Comparison of ENCODE assay signal across 12 mouse cellular contexts in genomic region chr8:106262343-106262742, GRCm38 (mm10). TPM values are rescaled to one million over a fixed set of nuclear protein-coding genes. Genes with fewer than 3 reads are reported as not detected.
DNase-seq lines count a peak whose midpoint lies in the region; ATAC-seq and TF ChIP-seq lines count a peak whose summit lies in the region.
"Had no signal": no experiment of that assay in that cellular context is flagged by ENCODE, and none has a peak within 500 bp of the region (broad histone marks: within the 10 kb centered on the region; RNA-seq: fewer than 3 reads in every experiment).

No protein-coding gene starts in this region.

- 78% methylated on average over 5 of the region's 5 CpGs for WGBS in hindbrain, embryonic 10.5 days
- 62% methylated on average over 5 of the region's 5 CpGs for WGBS in hindbrain, embryonic 14.5 days
- WGBS in neural tube, embryonic 13.5 days = 65% methylated on average over 5 of the region's 5 CpGs
- 19% methylated on average over 5 of the region's 5 CpGs for WGBS in heart, postnatal 0 days

- H3K4me1 ChIP-seq in hindbrain, embryonic 10.5 days (replicated peaks) = peaks cover 29% of the 10 kb centered on the region
- no peaks in the 10 kb centered on the region; the same call in 1 of the 2 replicates for H3K4me1 ChIP-seq in hindbrain, embryonic 14.5 days (replicated peaks; ENCODE audit: control insufficient read depth, insufficient read depth, low read length)
- H3K4me1 ChIP-seq in neural tube, embryonic 13.5 days (replicated peaks) = peaks cover 37% of the 10 kb centered on the region
- peaks cover 7% of the 10 kb centered on the region for H3K4me1 ChIP-seq in heart, postnatal 0 days (ENCODE audit: control insufficient read depth, insufficient read depth)

- 0 out of 2 replicates have a peak overlapping the region, but pooled peaks have one; percentile 36 for H3K27ac ChIP-seq in hindbrain, embryonic 10.5 days
- H3K27ac ChIP-seq in hindbrain, embryonic 14.5 days = no peak overlapping the region
- H3K27ac ChIP-seq in neural tube, embryonic 13.5 days (replicated peaks) = peak overlapping the region; percentile 23; the same call in 1 of the 2 replicates
- no peak overlapping the region for H3K27ac ChIP-seq in heart, postnatal 0 days (ENCODE audit: low read depth)
- H3K27ac ChIP-seq: heart, adult 2 months; liver, embryonic 13.5 days; midbrain, embryonic 15.5 days had no signal

- TF ChIP-seq CTCF in heart, postnatal 0 days (IDR thresholded peaks at IDR 0.05; ENCODE audit: low read depth) = no peak

- ATAC-seq in hindbrain, embryonic 14.5 days (ENCODE audit: low FRiP score) = no peak
- no peak for ATAC-seq in neural tube, embryonic 13.5 days (ENCODE audit: low read depth)
- ATAC-seq in heart, postnatal 0 days (ENCODE audit: insufficient read depth, low read depth) = peak; percentile 20; the same call in 1 of the 2 replicates
- ATAC-seq: midbrain, embryonic 15.5 days had no signal

- DNase-seq in hindbrain, embryonic 10.5 days (ENCODE audit: low spot score) = no peak
- DNase-seq in hindbrain, embryonic 14.5 days (ENCODE audit: low spot score) = no peak
- DNase-seq in neural tube, embryonic 10.5 days (ENCODE audit: extremely low spot score, low spot score) = no peak
- DNase-seq in heart, postnatal 0 days (ENCODE audit: low spot score) = peak; percentile 7
- peak; percentile 66 for DNase-seq in testis, postnatal 10 days (ENCODE audit: low spot score)
- no peak for DNase-seq in adrenal gland, postnatal 4 days (ENCODE audit: low spot score in 2 of 2)
- DNase-seq in spleen, adult 12 weeks (ENCODE audit: low spot score) = no peak
- DNase-seq: B cell, adult 2 months; liver, embryonic 13.5 days had no signal

- H3K27me3 ChIP-seq in hindbrain, embryonic 10.5 days (ENCODE audit: insufficient read depth, poor library complexity, severe bottlenecking) = no peaks in the 10 kb centered on the region
- H3K27me3 ChIP-seq in hindbrain, embryonic 14.5 days (ENCODE audit: control insufficient read depth, insufficient read depth, low read length) = no peaks in the 10 kb centered on the region
- no peaks in the 10 kb centered on the region for H3K27me3 ChIP-seq in neural tube, embryonic 13.5 days
- no peaks in the 10 kb centered on the region for H3K27me3 ChIP-seq in heart, postnatal 0 days (ENCODE audit: control insufficient read depth, insufficient read depth, low read length)
- H3K27me3 ChIP-seq: liver, embryonic 13.5 days; midbrain, embryonic 15.5 days had no signal

- no peak for TF ChIP-seq EP300 in heart, postnatal 0 days (IDR thresholded peaks at IDR 0.05; ENCODE audit: low read depth)

- H3K4me3 ChIP-seq in hindbrain, embryonic 10.5 days = no peak overlapping the region
- no peak overlapping the region for H3K4me3 ChIP-seq in hindbrain, embryonic 14.5 days (replicated peaks; ENCODE audit: low read length)
- no peak overlapping the region for H3K4me3 ChIP-seq in neural tube, embryonic 13.5 days
- H3K4me3 ChIP-seq in heart, postnatal 0 days (ENCODE audit: low read depth, low read length) = no peak overlapping the region
- H3K4me3 ChIP-seq: heart, adult 2 months; liver, embryonic 13.5 days; midbrain, embryonic 15.5 days had no signal

- no peaks in the 10 kb centered on the region for H3K9me3 ChIP-seq in hindbrain, embryonic 10.5 days
- H3K9me3 ChIP-seq in hindbrain, embryonic 14.5 days (ENCODE audit: control insufficient read depth, low read length) = no peaks in the 10 kb centered on the region
- H3K9me3 ChIP-seq in neural tube, embryonic 13.5 days = no peaks in the 10 kb centered on the region
- no peaks in the 10 kb centered on the region for H3K9me3 ChIP-seq in heart, postnatal 0 days (replicated peaks; ENCODE audit: control insufficient read depth, low read length)
- H3K9me3 ChIP-seq: liver, embryonic 13.5 days; midbrain, embryonic 15.5 days had no signal

- H3K4me2 ChIP-seq in hindbrain, embryonic 14.5 days (replicated peaks) = no peak overlapping the region
- H3K4me2 ChIP-seq in neural tube, embryonic 13.5 days = no peak overlapping the region
- no peak overlapping the region for H3K4me2 ChIP-seq in heart, postnatal 0 days (ENCODE audit: low read depth, low read length)
- H3K4me2 ChIP-seq: liver, embryonic 13.5 days; midbrain, embryonic 15.5 days had no signal

- H3K9ac ChIP-seq in hindbrain, embryonic 14.5 days = no peak overlapping the region
- H3K9ac ChIP-seq in neural tube, embryonic 13.5 days = 0 out of 2 replicates have a peak overlapping the region, but pooled peaks have one; percentile 19
- no peak overlapping the region for H3K9ac ChIP-seq in heart, postnatal 0 days (replicated peaks; ENCODE audit: low read depth, low read length)
- H3K9ac ChIP-seq: liver, embryonic 13.5 days; midbrain, embryonic 15.5 days had no signal

- H3K36me3 ChIP-seq in hindbrain, embryonic 10.5 days = peaks cover 72% of the 10 kb centered on the region
- H3K36me3 ChIP-seq in hindbrain, embryonic 14.5 days (replicated peaks; ENCODE audit: control insufficient read depth, insufficient read depth) = peaks cover 60% of the 10 kb centered on the region
- H3K36me3 ChIP-seq in neural tube, embryonic 13.5 days = peaks cover 63% of the 10 kb centered on the region
- 0 out of 2 replicates have a peak, but pooled peaks cover 4% of the 10 kb centered on the region for H3K36me3 ChIP-seq in heart, postnatal 0 days (replicated peaks; ENCODE audit: control insufficient read depth, insufficient read depth, low read length)

RNA-seq across cellular contexts. Expression of gene Prmt7, which starts 51.6 kb away (rescaled TPM):
- 71.1 and 73.6 TPM in 2 replicates for polyA plus RNA-seq in hindbrain, embryonic 10.5 days (2016; fragmentation: Nextera tagmentation; extraction: Ambion mirVana)
- polyA plus RNA-seq in hindbrain, embryonic 14.5 days (2014; fragmentation: Nextera tagmentation; extraction: Ambion mirVana) = 57.4 and 61.9 TPM in 2 replicates
- 54.2 and 58.5 TPM in 2 replicates for polyA plus RNA-seq in neural tube, embryonic 13.5 days (2015; fragmentation: Nextera tagmentation; extraction: Ambion mirVana)
- 40.2 and 49.1 TPM in 2 replicates for total RNA-seq in heart, postnatal 0 days (2014; rRNA removed; ENCODE audit: low replicate concordance)
- 21.8 and 23.8 TPM in 2 replicates for polyA plus RNA-seq in heart, postnatal 0 days (2015; fragmentation: Nextera tagmentation; extraction: Ambion mirVana)
- total RNA-seq in adrenal gland, postnatal 4 days (2021) = 10 to 100 TPM; 28.2 to 29.8 TPM

RNA-seq across cellular contexts. Expression of gene Slc7a6os, which starts 51.6 kb away (rescaled TPM):
- polyA plus RNA-seq in hindbrain, embryonic 10.5 days (2016; fragmentation: Nextera tagmentation; extraction: Ambion mirVana) = 33.0 and 36.9 TPM in 2 replicates
- 29.2 and 30.2 TPM in 2 replicates for polyA plus RNA-seq in hindbrain, embryonic 14.5 days (2014; fragmentation: Nextera tagmentation; extraction: Ambion mirVana)
- 37.7 and 41.7 TPM in 2 replicates for polyA plus RNA-seq in neural tube, embryonic 13.5 days (2015; fragmentation: Nextera tagmentation; extraction: Ambion mirVana)
- total RNA-seq in heart, postnatal 0 days (2014; rRNA removed; ENCODE audit: low replicate concordance) = 22.4 and 38.3 TPM in 2 replicates
- polyA plus RNA-seq in heart, postnatal 0 days (2015; fragmentation: Nextera tagmentation; extraction: Ambion mirVana) = 13.5 and 14.9 TPM in 2 replicates
- 10 to 100 TPM; 34.1 to 38.0 TPM for total RNA-seq in adrenal gland, postnatal 4 days (2021)

Comparison
In these comparisons a context has a peak if more than half of its experiments do, and no peak if none do; other contexts are left out.
1. H3K27ac ChIP-seq: peak in hindbrain, embryonic 10.5 days (single experiment) and neural tube, embryonic 13.5 days (single experiment); none in hindbrain, embryonic 14.5 days (single experiment) and heart, postnatal 0 days (single experiment).
2. DNase-seq: peak in heart, postnatal 0 days (single experiment) and testis, postnatal 10 days (single experiment); none in hindbrain, embryonic 10.5 days (single experiment), hindbrain, embryonic 14.5 days (single experiment), neural tube, embryonic 10.5 days (single experiment), adrenal gland, postnatal 4 days (0 of 2) and spleen, adult 12 weeks (single experiment).